Mouse (Mus musculus) midbrain, embryonic 15.5 days (tissue): ENCODE measurements around the gene Gm10220. TPM values are rescaled to one million over a fixed set of nuclear protein-coding genes. Genes with fewer than 3 reads are reported as not detected.
"Not testable (repeated sequence)": the region's sequence is repeated elsewhere in the genome, so short reads cannot be mapped to it uniquely, and the experiment has no call there.

Experiments
- ATAC-seq: fragments of 200-750 bp; cut with Nextera tagmentation; replicated peaks from 2 replicates; pipeline ENCODE4 v1.8.0; 2017; ENCODE audit warnings: moderate TSS enrichment
- H3K27ac ChIP-seq: fragments of 300-500 bp; sonication (generic); 2 replicates; pipeline ENCODE4 v1.5.1; 2015; ENCODE audit warnings: mild to moderate bottlenecking, inconsistent platforms
- H3K27me3 ChIP-seq: fragments of 300-500 bp; sonication (generic); replicated peaks from 2 replicates; pipeline ENCODE4 v1.6.1; 2015; ENCODE audit warnings: inconsistent platforms
- H3K36me3 ChIP-seq: fragments of 300-500 bp; sonication (generic); replicated peaks from 2 replicates; pipeline ENCODE4 v1.6.1; 2015; ENCODE audit warnings: inconsistent platforms
- H3K4me1 ChIP-seq: fragments of 300-500 bp; sonication (generic); 2 replicates; pipeline ENCODE4 v1.6.1; 2015; ENCODE audit warnings: inconsistent platforms
- H3K4me2 ChIP-seq: fragments of 300-500 bp; sonication (generic); 2 replicates; pipeline ENCODE4 v1.6.1; 2015; ENCODE audit warnings: inconsistent platforms, mild to moderate bottlenecking, moderate library complexity
- H3K4me3 ChIP-seq: fragments of 300-500 bp; sonication (generic); 2 replicates; pipeline ENCODE4 v1.5.1; 2015; ENCODE audit warnings: mild to moderate bottlenecking, inconsistent platforms
- H3K9ac ChIP-seq: fragments of 300-500 bp; sonication (generic); 2 replicates; pipeline ENCODE4 v1.6.1; 2015; ENCODE audit warnings: mild to moderate bottlenecking, inconsistent platforms
- H3K9me3 ChIP-seq: fragments of 300-500 bp; sonication (generic); 2 replicates; pipeline ENCODE4 v1.6.1; 2016; ENCODE audit warnings: inconsistent platforms
- WGBS: fragments of 180-500 bp; shearing (Covaris S2); methylation state at CpG from one replicate; pipeline ENCODE4 v1.1.7; 2015; ENCODE audit warnings: mixed read lengths; 5-methylcytosine and 5-hydroxymethylcytosine counted together
- polyA plus RNA-seq: library from polyadenylated mRNA; unstranded; fragments of >200 nt; fragmentation: Nextera tagmentation; extraction: Ambion mirVana; gene quantifications from 2 replicates; pipeline ENCODE4 v1.2.1, GENCODE M21; 2015

Gene Gm10220
- 0.15 and 0.23 TPM in 2 replicates for polyA plus RNA-seq

DNA sequence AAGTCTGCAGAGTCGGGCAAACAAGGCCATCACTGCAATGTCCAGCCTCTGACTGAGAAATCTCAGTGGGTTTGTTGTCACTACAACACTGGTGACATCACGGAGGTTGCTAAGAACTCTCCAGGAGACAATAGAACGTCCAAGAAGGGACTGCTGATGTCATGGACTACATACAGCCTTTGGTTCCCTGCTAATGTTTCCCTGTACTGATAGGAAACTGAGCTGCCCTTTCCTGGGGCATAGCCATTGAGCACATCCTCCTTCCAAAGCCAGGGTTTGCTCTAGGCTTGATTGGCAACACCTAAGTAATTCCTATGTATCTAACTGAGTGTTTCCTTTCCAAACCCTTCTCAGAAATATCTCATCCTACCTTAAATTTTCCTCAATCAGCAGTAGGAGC, at the start of gene Gm10220:
Gene Gm10220, minus strand, starts transcription at position 101 of the 400 bp plus-strand sequence.
- H3K4me1 ChIP-seq, H3K27ac ChIP-seq, H3K9ac ChIP-seq, H3K4me3 ChIP-seq, H3K27me3 ChIP-seq, ATAC-seq, H3K4me2 ChIP-seq, H3K9me3 ChIP-seq, H3K36me3 ChIP-seq: not testable (repeated sequence)
- no CpG with 5 or more reads among the region's 3 CpGs for WGBS

- H3K4me2 ChIP-seq: no peak overlapping the region
- H3K4me3 ChIP-seq: no peak overlapping the region
- H3K36me3 ChIP-seq: no peaks in the 10 kb centered on the region
- 83% methylated on average over 1 of the region's 1 CpGs for WGBS
- H3K27me3 ChIP-seq: no peaks in the 10 kb centered on the region
- no peak overlapping the region for H3K9ac ChIP-seq
- ATAC-seq: no peak
- no peaks in the 10 kb centered on the region for H3K4me1 ChIP-seq
- H3K27ac ChIP-seq: no peak overlapping the region
- no peaks in the 10 kb centered on the region for H3K9me3 ChIP-seq
Measured at GRCm38 (mm10) chr5:26169855-26170254, 48.6 kb upstream of the Gm10220 start.

DNA sequence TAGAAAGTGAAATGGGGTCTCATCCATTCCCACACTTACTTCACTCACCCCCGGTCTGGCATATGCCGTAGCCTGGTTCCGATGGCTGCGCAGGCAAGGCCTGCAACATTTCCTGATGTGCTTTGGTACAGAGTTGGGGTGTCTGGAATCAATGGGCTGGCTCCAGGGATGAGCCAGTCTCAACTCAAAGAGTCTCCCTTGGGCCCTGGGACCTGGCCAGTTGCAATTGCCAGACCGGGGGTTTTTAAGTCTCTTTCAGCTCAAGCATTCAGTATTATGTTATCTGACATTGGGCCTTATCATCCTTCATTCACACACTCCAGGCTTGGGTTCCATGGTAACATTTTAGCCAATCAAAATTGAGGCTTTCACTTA, 44.6 kb upstream of the Gm10220 start:
- ATAC-seq: no peak; the same call in 1 of the 2 replicates
- WGBS: 87% methylated on average over 5 of the region's 5 CpGs
- H3K27me3 ChIP-seq: no peaks in the 10 kb centered on the region

DNA sequence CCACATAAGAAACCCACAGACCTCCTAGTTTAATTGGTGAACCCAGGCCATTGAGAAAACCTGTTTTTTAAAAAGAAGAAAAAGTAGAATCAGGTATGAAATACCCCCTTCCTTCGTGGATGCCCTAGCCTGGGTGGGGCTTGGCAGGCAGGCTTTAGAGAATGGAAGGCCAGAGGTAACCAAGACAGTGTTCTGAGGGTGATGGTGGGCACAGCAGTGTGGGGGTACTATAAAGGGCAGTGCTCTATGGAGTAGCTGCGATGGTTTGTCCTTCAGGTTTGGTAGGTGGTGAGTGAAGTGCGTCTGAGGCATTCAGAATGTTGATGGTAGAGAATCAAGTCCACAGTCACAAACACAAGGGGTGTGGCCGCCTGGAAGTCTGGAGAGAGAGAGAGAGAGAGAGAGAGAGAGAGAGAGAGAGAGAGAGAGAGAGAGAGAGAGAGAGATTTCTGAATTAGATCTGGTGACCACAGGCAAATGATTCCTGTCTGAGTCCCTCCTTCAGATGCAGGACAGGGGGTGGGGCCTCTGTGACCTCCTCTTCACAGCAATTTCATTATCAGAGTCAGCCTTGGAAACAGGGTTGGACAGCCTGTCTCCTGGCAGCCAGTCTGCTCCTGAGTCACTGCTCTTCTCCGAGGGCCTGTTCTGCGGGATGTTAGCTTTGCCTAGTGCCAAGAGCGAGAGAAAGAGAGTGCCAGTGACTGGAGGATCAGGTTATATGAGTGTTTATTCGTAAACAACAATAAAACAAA, 44.0 kb upstream of the Gm10220 start:
- H3K4me3 ChIP-seq: no peak overlapping the region
- WGBS: 83% methylated on average over 8 of the region's 8 CpGs
- H3K27me3 ChIP-seq: no peaks in the 10 kb centered on the region
- 0 out of 2 replicates have a peak, but pooled peaks have one; percentile 42 for ATAC-seq
- no peaks in the 10 kb centered on the region for H3K9me3 ChIP-seq
- H3K4me2 ChIP-seq: no peak overlapping the region
- H3K9ac ChIP-seq: no peak overlapping the region
- no peaks in the 10 kb centered on the region for H3K36me3 ChIP-seq
- no peaks in the 10 kb centered on the region for H3K4me1 ChIP-seq
- H3K27ac ChIP-seq: no peak overlapping the region

More for the DNA sequence above, 44.6 kb upstream of the Gm10220 start:
- Histone ChIP-seq H3K4me1 (no peaks in the 10 kb centered on the region), H3K27ac (no peak overlapping the region), H3K4me2 (no peak overlapping the region), H3K9ac (no peak overlapping the region), H3K4me3 (no peak overlapping the region), H3K36me3 (no peaks in the 10 kb centered on the region), H3K9me3 (no peaks in the 10 kb centered on the region)

DNA sequence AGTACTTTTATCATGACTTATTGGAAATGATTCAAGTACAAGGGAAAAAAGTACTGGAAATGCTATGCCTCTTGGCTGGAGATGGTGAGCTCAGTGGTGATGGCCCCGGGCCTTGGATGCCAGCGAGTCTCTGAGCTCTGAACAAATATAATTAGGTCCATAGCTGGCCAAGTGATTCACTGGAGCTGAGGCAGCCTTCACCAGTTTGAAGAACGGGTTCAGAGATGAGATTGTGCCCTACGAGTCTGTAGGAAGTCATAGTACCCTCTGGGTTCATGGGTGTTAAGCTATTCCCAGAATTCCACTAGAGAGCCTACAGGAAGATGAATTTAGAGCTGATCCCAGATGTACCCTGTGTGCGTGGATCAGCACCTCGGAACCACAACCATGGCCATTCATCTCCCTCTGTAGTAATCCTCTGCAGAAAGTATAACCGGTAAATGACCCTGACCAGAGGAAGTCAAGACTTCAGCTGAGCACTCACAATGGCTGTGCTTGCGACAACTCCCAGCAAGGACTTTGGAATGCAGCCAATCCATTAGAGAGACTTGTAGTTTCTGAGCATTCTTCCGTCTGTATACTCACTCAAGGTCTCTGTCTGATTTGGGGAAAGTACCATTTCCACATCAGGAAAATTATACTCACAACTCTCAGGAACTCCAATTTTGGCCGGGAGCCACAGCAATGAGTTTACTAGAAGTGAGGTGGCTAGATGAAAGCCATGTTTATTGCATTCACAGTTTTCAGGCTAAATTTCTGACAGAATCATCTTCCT, 36.4 kb upstream of the Gm10220 start:
- Histone ChIP-seq H3K4me3 (no peak overlapping the region), H3K27me3 (no peaks in the 10 kb centered on the region), H3K4me1 (no peaks in the 10 kb centered on the region), H3K9ac (no peak overlapping the region), H3K27ac (no peak overlapping the region), H3K9me3 (no peaks in the 10 kb centered on the region), H3K36me3 (no peaks in the 10 kb centered on the region), H3K4me2 (no peak overlapping the region)
- ATAC-seq: no peak
- 79% methylated on average over 10 of the region's 10 CpGs for WGBS

DNA sequence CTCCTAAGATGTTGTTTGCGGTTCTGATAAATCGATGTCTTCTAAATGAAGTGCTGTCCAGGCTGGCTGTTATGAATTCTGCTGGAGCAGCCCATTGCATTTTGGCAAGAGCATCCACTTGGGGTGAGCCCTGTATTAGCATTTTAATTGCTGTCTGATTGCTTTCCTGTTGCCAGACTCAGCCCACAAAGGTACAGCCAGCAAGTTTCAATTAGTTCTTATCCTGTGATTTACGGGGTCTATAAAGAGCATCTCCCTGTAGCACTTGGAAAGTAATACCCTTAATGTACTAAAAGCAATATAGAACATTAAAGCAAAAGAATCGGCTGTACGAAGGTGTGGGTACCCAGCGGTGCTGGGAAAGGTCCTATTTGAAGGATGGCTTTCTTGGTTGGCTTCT, 21.7 kb upstream of the Gm10220 start:
- ATAC-seq: no peak
- WGBS: 73% methylated on average over 6 of the region's 6 CpGs
- H3K4me3 ChIP-seq: no peak overlapping the region
- H3K27ac ChIP-seq: no peak overlapping the region
- no peaks in the 10 kb centered on the region for H3K9me3 ChIP-seq
- H3K36me3 ChIP-seq: no peaks in the 10 kb centered on the region
- no peak overlapping the region for H3K4me2 ChIP-seq
- 0 out of 2 replicates have a peak, but pooled peaks cover 3% of the 10 kb centered on the region for H3K4me1 ChIP-seq
- no peak overlapping the region for H3K9ac ChIP-seq
- no peaks in the 10 kb centered on the region for H3K27me3 ChIP-seq

GRCm38 (mm10) chr5:26105262-26105661, 16.0 kb downstream of the Gm10220 start, which contains the start of gene 5031410I06Rik:
5031410I06Rik (minus strand) TSS chr5:26105362.
- not testable (repeated sequence) for H3K9ac ChIP-seq, H3K4me2 ChIP-seq, H3K36me3 ChIP-seq, H3K27me3 ChIP-seq, ATAC-seq, H3K9me3 ChIP-seq, H3K27ac ChIP-seq, H3K4me3 ChIP-seq, H3K4me1 ChIP-seq
- WGBS: no CpG with 5 or more reads among the region's 3 CpGs

DNA sequence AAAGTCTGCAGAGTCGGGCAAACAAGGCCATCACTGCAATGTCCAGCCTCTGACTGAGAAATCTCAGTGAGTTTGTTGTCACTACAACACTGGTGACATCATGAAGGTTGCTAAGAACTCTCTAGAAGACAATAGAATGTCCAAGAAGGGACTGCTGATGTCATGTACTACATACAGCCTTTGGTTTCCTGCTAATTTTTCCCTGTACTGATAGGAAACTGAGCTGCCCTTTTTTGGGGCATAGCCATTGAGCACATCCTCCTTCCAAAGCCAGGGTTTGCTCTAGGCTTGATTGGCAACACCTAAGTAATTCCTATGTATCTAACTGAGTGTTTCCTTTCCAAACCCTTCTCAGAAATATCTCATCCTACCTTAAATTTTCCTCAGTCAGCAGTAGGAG, 32.0 kb downstream of the Gm10220 start, which contains the start of gene Gm10471:
Gene Gm10471, minus strand, starts transcription at position 101 of the 400 bp plus-strand sequence.
- H3K9ac ChIP-seq, H3K9me3 ChIP-seq, H3K4me3 ChIP-seq, ATAC-seq, H3K36me3 ChIP-seq, H3K4me2 ChIP-seq, H3K4me1 ChIP-seq, H3K27ac ChIP-seq, H3K27me3 ChIP-seq: not testable (repeated sequence)
- WGBS: 67% methylated on average over 1 of the region's 1 CpGs

- not testable (repeated sequence) for H3K27ac ChIP-seq, H3K4me1 ChIP-seq, ATAC-seq, H3K9me3 ChIP-seq, H3K36me3 ChIP-seq, H3K4me3 ChIP-seq, H3K4me2 ChIP-seq, H3K9ac ChIP-seq, H3K27me3 ChIP-seq
Measured at GRCm38 (mm10) chr5:26079023-26079422, 42.2 kb downstream of the Gm10220 start.

- Histone ChIP-seq H3K9ac (no peak overlapping the region), H3K4me3 (no peak overlapping the region), H3K4me2 (no peak overlapping the region), H3K9me3 (no peaks in the 10 kb centered on the region), H3K4me1 (no peaks in the 10 kb centered on the region), H3K36me3 (no peaks in the 10 kb centered on the region), H3K27ac (no peak overlapping the region), H3K27me3 (no peaks in the 10 kb centered on the region)
- no peak for ATAC-seq
- WGBS: 91% methylated on average over 24 of the region's 24 CpGs
Measured at GRCm38 (mm10) chr5:26070716-26071115, 50.5 kb downstream of the Gm10220 start.
